Mouse (Mus musculus) brain, embryonic 14.5 days (tissue): ENCODE results near the gene Apbb1.

Experiments
- CTCF ChIP-seq: fragments of 200-500 bp; IDR thresholded peaks from 2 replicates; pipeline ENCODE4 v1.5.1; 2012; ENCODE audit warnings: inconsistent platforms, mild to moderate bottlenecking, moderate library complexity, borderline replicate concordance; ENCODE audit not compliant: insufficient read depth, insufficient read length; ENCODE audit errors: extremely low read depth
- POLR2A ChIP-seq: fragments of 200-500 bp; IDR thresholded peaks from 2 replicates; pipeline ENCODE4 v1.6.1; 2012; ENCODE audit warnings: mild to moderate bottlenecking, inconsistent platforms, borderline replicate concordance; ENCODE audit not compliant: poor library complexity, insufficient read depth, insufficient read length, severe bottlenecking; ENCODE audit errors: extremely low read depth

DNA sequence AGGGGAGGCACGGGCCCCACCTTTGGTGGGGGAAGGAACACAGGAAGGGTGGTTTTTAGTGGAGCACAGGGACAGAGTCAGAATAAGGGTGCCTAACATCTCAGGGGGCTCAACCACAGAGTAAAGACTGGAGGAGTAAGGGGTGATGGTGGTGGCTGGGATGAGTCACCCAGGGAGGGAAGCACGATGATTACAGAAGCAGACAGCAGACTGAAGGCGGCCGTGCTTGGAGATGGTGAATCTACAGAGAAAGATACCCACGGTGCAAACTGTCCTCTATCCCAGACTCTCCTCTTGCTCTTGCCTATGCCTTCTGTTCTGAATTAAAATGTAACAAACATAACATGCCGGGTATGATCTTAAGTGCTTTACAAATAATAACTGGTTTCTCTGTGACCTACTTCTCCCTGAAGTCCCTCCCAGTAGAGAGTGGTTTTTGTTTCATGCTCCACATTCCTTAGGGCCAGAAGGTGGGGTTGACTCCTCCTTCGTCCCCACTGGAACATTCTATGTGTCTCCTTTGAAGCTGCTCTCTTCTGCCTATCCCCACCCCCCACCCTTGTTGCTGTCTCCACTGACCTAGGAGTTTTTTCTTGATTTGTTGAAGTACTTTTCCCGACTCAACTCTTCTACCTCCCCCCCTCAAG, 40.3 kb upstream of the Apbb1 start:
- TF ChIP-seq CTCF (no peak), POLR2A (no peak)
